Mouse (Mus musculus): Measurements from ENCODE around the gene Eef2. TPM values are rescaled to one million over a fixed set of nuclear protein-coding genes. Genes with fewer than 3 reads are reported as not detected.

Gene Eef2
- total and polyA plus RNA-seq, 3 experiments, result 1,752 to 4,660 (median 2,649) TPM

DNA sequence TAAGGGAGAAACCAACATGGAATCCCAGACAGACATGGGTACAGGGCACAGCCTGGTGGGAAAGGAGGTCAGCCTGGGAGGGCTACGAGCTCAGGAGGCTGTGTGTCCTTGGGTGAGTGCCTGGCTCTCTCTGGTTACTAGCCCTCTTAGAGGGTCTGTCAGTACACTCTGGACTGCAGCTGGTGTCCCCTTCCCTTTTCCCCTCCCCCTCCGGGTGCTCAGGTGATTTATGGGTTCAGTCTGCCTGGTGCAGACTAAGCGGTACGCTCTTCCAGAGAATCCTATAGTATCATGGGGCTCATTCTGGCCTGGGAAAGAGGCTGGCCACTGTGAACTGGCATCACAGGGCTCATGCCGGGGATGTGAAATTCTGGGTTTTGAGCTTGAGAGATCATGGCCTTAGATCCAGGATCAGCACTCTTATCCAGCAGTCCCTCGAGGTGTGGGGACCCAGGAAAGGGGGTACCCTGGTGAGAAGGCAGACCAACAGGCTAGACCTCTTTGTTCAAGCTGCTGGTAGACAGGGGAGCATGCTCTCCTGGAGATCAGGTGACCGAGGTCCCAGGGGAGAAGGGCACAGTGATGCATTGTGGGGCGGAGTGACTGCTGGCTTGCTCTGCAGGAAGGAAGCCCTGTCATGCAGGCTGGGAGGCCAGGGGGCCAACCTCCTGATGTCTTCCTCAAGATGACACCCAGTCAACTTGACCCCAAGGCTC lies 14.7 kb upstream of the Eef2 start:
- Histone ChIP-seq H3K9ac (ENCODE audit: insufficient read depth, low read depth) (no peak overlapping the region), H3K79me2 (replicated peaks; ENCODE audit: control insufficient read depth, extremely low read depth, insufficient read depth, poor library complexity, severe bottlenecking) (peaks cover 35% of the 10 kb centered on the region), H3K4me2 (ENCODE audit: insufficient read depth, low read depth, poor library complexity, severe bottlenecking) (peak overlapping the region; percentile 18; the same call in 1 of the 2 replicates), H3K36me3 (replicated peaks in 1 of 2; ENCODE audit: control insufficient read depth in 1 of 2, insufficient read depth in 1 of 2, low read length in 1 of 2) (peaks cover 51 to 83% of the 10 kb centered on the region in 2 experiments), H3K4me3 (replicated peaks in 1 of 3; ENCODE audit: low read depth in 2 of 3, low read length in 2 of 3, poor library complexity in 1 of 3) (peak overlapping the region; percentile 26 to 42 (median 30)), H3K4me1 (ENCODE audit: control insufficient read depth in 1 of 2, insufficient read depth in 2 of 2) (peaks cover 33 to 68% of the 10 kb centered on the region in 2 experiments), H3K9me3 (replicated peaks; ENCODE audit: low read length) (no peaks in the 10 kb centered on the region), H3K27ac (ENCODE audit: insufficient read depth, low read depth) (peak overlapping the region; percentile 83), H3K27me3 (replicated peaks) (no peaks in the 10 kb centered on the region)
- dilution Hi-C loops (cut with MboI; ENCODE audit: extremely low pct_ligation_motif_present, extremely low pct_unique_long_range_greater_than_20kb, low sequenced_read_pairs), result no loop called here
- DNase-seq (ENCODE audit: extremely low read depth), result peak; percentile 98
- TF ChIP-seq CHD1 (IDR thresholded peaks at IDR 0.05; ENCODE audit: low read depth, low read length), result no peak
- TF ChIP-seq SMC3 (IDR thresholded peaks at IDR 0.05; ENCODE audit: low read depth, low read length), result no peak
- TF ChIP-seq CTCF (conservative IDR thresholded peaks at IDR 0.05 in 1 of 2, IDR thresholded peaks at IDR 0.05 in 1 of 2; ENCODE audit: low read depth in 2 of 2, low read length in 2 of 2), result no peak
- TF ChIP-seq RAD21 (IDR thresholded peaks at IDR 0.05; ENCODE audit: low read depth, low read length), result no peak
- TF ChIP-seq NRF1 (IDR thresholded peaks at IDR 0.05; ENCODE audit: low read depth, low read length), result peak; percentile 70
- TF ChIP-seq JUN (IDR thresholded peaks at IDR 0.05; ENCODE audit: insufficient read depth, low read depth, low read length), result no peak
- no peak for TF ChIP-seq RCOR1 (conservative IDR thresholded peaks at IDR 0.05; ENCODE audit: low read depth, low read length)
- TF ChIP-seq GABPA (IDR thresholded peaks at IDR 0.05; ENCODE audit: insufficient replicate concordance, low read depth, low read length), result no peak
- TF ChIP-seq ZKSCAN1 (IDR thresholded peaks at IDR 0.05; ENCODE audit: borderline replicate concordance, low read depth, low read length), result no peak
- no peak for TF ChIP-seq PAX5 (IDR thresholded peaks at IDR 0.05; ENCODE audit: low read length)
- no peak for TF ChIP-seq ZC3H11A (IDR thresholded peaks at IDR 0.05; ENCODE audit: low read depth, low read length)
- TF ChIP-seq E2F4 (IDR thresholded peaks at IDR 0.05; ENCODE audit: insufficient replicate concordance, low read depth, low read length), result no peak
- TF ChIP-seq ZNF384 (IDR thresholded peaks at IDR 0.05; ENCODE audit: low read depth, low read length), result no peak
- TF ChIP-seq KAT2A (IDR thresholded peaks at IDR 0.05; ENCODE audit: insufficient replicate concordance, low read length), result no peak
- no peak for TF ChIP-seq MXI1 (IDR thresholded peaks at IDR 0.05; ENCODE audit: low read depth, low read length)
- peak; percentile 80 for TF ChIP-seq USF1 (IDR thresholded peaks at IDR 0.05; ENCODE audit: low read depth, low read length)
- no peak for TF ChIP-seq NELFE (IDR thresholded peaks at IDR 0.05; ENCODE audit: low read depth, low read length)
- TF ChIP-seq POLR2A (IDR thresholded peaks at IDR 0.05; ENCODE audit: low read depth, low read length), result peak; percentile 64
- TF ChIP-seq ZMIZ1 (IDR thresholded peaks at IDR 0.05; ENCODE audit: low read depth, low read length), result 0 out of 2 replicates have a peak, but pooled peaks have one; percentile 33
- peak; percentile 20; the same call in 1 of the 2 replicates for TF ChIP-seq MEF2A (IDR thresholded peaks at IDR 0.05; ENCODE audit: borderline replicate concordance, low read depth, low read length)
- peak; percentile 77 for TF ChIP-seq MAX (IDR thresholded peaks at IDR 0.05; ENCODE audit: low read length)
- TF ChIP-seq JUND (conservative IDR thresholded peaks at IDR 0.05; ENCODE audit: low read depth, low read length), result no peak
- TF ChIP-seq POLR2AphosphoS2 (IDR thresholded peaks at IDR 0.05; ENCODE audit: low read depth, low read length), result no peak
- peak; percentile 64 for TF ChIP-seq ELF1 (IDR thresholded peaks at IDR 0.05; ENCODE audit: low read depth, low read length)
- peak; percentile 67 for TF ChIP-seq USF2 (conservative IDR thresholded peaks at IDR 0.05; ENCODE audit: low read depth, low read length)
- peak; percentile 61; the same call in 1 of the 2 replicates for TF ChIP-seq MYC (IDR thresholded peaks at IDR 0.05; ENCODE audit: low read depth, low read length)
- no peak for TF ChIP-seq CHD2 (IDR thresholded peaks at IDR 0.05; ENCODE audit: low read length)
- TF ChIP-seq MAZ (IDR thresholded peaks at IDR 0.05; ENCODE audit: low read depth, low read length), result no peak
- TF ChIP-seq TBP (conservative IDR thresholded peaks at IDR 0.05; ENCODE audit: low read depth, low read length), result 0 out of 2 replicates have a peak, but pooled peaks have one; percentile 38
- peak; percentile 50; the same call in 1 of the 2 replicates for TF ChIP-seq TCF12 (IDR thresholded peaks at IDR 0.05; ENCODE audit: low read depth, low read length)
- TF ChIP-seq MAFK (IDR thresholded peaks at IDR 0.05; ENCODE audit: insufficient replicate concordance, low read length), result no peak
- no peak for TF ChIP-seq UBTF (IDR thresholded peaks at IDR 0.05; ENCODE audit: low read depth, low read length)
- TF ChIP-seq HCFC1 (IDR thresholded peaks at IDR 0.05; ENCODE audit: low read depth, low read length), result peak; percentile 59
- TF ChIP-seq ETS1 (conservative IDR thresholded peaks at IDR 0.05; ENCODE audit: low read depth, low read length), result peak; percentile 55
- TF ChIP-seq SIN3A (IDR thresholded peaks at IDR 0.05; ENCODE audit: low read length), result no peak; the same call in 1 of the 2 replicates
- no peak for TF ChIP-seq EP300 (IDR thresholded peaks at IDR 0.05; ENCODE audit: low read length)
- peak; percentile 85 for TF ChIP-seq BHLHE40 (IDR thresholded peaks at IDR 0.05; ENCODE audit: low read depth, low read length)
- TF ChIP-seq IRF4 (IDR thresholded peaks at IDR 0.05; ENCODE audit: low read depth, low read length), result no peak
- in situ Hi-C loops (cut with MboI; ENCODE audit: low pct_ligation_motif_present, low pct_unique_long_range_greater_than_20kb, low sequenced_read_pairs), result loop anchor here (10.0 kb wide), 1 partner anchor 237 kb away; no protein-coding TSS in a partner anchor
